Mouse (Mus musculus) kidney, adult 2 months (tissue): ENCODE data around the gene Hap1.
"Not testable (repeated sequence)": the region's sequence is repeated elsewhere in the genome, so short reads cannot be mapped to it uniquely, and the experiment has no call there.

Experiments
- CTCF ChIP-seq: fragments of 200-500 bp; conservative IDR thresholded peaks from 2 replicates; pipeline ENCODE4 v1.5.1; 2011; ENCODE audit warnings: low read depth, mild to moderate bottlenecking, control low read depth, low read length, moderate library complexity, mixed read lengths; ENCODE audit not compliant: insufficient read depth, insufficient read length
- POLR2A ChIP-seq: fragments of 200-500 bp; IDR thresholded peaks from one replicate; pipeline ENCODE4 v1.6.1; 2011; ENCODE audit warnings: low read depth, low read length, control low read depth

GRCm38 (mm10) chr11:100308672-100309071, 47.3 kb downstream of the Hap1 start:
- not testable (repeated sequence) for TF ChIP-seq POLR2A, CTCF
